Mouse (Mus musculus) urinary bladder, postnatal 10 days (tissue): ENCODE measurements around the gene Olfr710.
"Not testable (repeated sequence)": the region's sequence is repeated elsewhere in the genome, so short reads cannot be mapped to it uniquely, and the experiment has no call there.

ENCODE experiments used
- DNase-seq: peaks from one replicate; pipeline ENCODE4 v3.0.0; 2022; ENCODE audit warnings: low spot score

The Olfr710 gene

DNA sequence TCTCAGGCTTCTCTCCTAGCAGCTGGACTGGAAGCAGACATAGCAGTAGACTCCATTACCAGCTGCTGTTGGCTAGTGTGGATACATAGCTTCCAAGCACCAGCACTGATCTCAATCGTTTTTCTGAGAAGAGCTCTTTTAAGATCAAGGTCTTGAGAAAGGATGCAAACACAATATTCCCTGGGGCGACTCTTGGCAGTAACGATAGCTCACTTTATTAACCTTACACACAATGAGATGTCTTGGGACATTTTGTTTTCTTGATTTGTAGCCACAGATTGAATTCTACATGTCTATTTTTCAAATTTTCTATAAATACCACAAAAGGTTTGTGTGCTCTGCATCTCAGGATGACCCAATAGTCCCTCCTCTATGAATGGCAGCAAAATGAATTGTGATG, at the start of gene Olfr710:
TSS of gene Olfr710 (minus strand) at position 101 of the 400 bp plus-strand sequence.
- no peak for DNase-seq

DNA sequence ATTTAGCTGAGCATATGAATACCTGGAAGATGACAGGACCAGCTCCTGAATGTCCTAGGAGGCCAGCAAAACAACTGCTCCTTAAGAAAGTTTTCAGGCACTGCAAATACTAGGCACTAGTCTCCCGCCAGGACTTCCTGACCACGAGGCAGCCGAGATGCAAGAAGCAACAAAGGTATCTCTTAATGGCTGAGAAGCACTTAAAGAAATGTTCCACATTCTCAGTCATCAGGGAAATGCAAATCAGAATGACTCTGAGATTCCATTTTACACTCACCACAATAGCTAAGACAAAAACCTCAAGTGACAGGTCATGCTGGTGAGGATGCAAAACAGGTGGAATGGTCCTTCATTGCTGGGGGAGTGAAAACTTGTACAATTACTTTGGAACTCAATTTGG, 37.1 kb upstream of the Olfr710 start:
- no peak for DNase-seq

DNA sequence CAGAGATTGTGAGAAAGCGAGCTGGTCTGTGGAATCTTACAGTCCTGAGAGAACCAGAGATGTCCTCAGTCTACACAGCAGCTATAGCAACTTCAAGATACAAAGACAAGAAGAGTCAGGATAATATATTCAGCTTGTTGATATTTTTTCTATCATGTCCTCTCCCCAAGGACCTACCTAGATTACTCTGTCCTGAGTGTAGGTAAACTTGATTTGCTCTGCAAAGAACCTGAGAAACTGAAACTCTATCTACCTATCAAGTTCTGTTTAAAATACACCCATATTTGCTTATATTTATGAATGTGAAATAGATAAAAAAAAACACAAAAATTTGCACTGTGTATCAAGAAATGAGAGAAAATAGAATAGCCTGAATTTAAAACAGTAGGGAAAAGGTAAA, 27.2 kb upstream of the Olfr710 start, which contains the start of gene Olfr711:
TSS of gene Olfr711 (minus strand) at position 101 of the 400 bp plus-strand sequence.
- DNase-seq, result no peak

DNA sequence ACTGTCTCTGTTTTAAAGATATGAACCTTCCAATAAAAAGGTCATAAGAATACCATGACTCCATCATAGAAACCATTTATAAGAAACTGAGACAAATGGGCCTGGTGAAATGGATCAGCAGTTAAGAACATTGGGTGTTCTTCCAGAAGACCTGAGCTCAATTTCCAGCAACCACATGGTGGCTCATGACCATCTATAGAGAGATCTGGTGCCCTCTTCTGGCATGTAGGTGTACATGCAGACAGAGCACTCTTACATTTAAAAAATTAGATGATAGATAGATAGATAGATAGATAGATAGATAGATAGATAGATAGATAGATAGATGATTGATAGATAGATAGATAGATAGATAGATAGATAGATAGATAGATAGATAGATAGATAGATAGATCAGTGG, 19.4 kb upstream of the Olfr710 start:
- DNase-seq, result not testable (repeated sequence)

DNA sequence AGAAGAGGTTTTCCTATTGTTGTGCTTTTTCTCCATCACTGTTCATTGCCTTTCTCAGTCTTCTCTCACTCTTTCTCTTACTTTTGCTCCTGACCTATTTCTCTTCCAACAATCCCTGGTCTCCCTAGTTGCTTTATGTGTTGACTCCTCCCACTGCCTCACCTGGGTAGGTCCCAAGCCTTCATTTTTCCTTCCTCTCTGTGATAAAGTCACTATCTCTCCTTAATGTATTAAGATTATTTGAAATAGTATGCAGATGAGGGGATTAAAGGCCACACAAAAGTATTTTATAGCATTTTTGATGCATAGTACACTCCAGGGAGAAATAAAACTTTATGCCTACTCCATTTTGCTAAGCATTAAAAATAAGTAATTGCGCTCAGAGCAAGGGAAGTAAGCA, 15.7 kb upstream of the Olfr710 start, which contains the start of gene Olfr6:
TSS of gene Olfr6 (minus strand) at position 101 of the 400 bp plus-strand sequence.
- DNase-seq, result no peak

DNA sequence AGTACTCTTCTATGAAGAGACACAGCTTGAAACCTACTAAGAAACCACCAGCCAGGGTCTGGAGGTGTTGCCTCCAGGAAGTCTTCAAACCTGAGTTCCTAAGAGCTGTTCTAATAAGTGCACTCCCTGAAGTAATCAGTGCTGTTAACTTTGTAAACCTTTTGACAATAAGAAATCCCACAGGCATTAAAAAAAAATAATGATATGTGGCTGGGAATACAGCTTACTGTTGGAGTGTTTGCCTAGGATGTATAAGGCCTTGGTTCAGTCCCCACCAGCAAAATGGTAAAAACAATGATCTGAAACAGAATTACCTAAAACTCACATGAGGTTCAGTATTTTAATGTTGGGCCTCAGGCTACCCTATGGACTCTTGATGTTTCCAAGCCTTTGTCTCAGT, 16.0 kb downstream of the Olfr710 start, which contains the start of gene Olfr709-ps1:
TSS of gene Olfr709-ps1 (minus strand) at position 101 of the 400 bp plus-strand sequence.
- no peak for DNase-seq

DNA sequence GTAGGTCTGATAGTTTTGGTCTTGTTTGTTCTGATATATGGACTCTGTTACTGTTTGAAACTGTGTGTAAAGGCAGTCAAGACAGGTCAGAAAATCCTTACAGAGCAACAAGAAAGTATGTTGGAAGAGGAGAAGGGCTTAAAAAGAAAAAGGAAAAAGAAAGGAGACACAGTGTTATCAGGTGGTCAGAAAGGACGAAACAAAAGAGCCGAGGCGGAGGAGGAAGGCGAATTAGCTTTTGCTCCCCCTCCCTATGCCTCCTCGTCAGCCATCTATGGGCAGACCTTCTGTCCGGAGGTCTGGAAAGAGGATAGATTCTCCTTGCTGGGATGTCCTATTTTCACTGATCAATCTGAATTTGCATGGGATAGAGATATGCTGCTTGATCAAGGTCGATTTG, 27.2 kb downstream of the Olfr710 start:
- DNase-seq, result not testable (repeated sequence)

DNA sequence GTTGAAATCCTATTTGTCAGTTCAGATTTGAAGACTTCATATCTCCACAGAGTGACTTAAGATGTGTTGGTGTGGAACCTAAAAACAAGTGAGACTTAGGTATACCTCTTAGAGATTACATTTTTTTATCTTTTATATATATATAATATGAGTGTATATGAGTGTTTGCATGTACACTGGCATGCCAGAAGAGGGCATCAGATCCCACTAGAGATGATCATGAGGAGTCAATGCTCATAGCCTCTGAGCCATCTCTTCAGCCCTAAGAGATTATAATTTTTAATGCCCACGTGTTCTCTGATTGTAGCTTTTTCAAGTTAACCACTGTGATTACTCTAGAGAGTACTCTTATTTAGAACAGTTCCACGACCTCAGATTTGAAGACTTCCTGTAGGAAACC, 40.4 kb downstream of the Olfr710 start, which contains the start of gene Olfr1532-ps1:
TSS of gene Olfr1532-ps1 (plus strand) at position 326 of the 400 bp plus-strand sequence.
- no peak for DNase-seq

DNA sequence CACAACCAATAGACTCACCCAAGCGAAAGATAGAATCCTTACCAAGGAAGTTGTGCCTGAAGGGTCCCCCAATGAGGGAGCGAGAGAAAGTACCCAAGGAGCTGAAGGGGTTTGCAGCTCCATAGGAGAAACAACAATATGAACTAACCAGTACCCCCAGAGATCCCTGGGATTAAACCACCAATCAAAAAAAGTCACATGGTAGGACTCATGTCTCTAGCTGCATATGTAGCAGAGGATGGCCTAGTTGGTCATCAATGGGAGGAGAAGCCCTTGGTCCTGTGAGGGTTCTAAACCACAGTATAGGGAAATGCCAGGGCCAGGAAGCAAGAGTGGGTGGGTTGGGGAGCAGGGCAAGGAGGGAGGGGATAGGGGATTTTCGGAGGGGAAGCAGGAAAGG, 47.0 kb downstream of the Olfr710 start, which contains the start of gene Olfr707:
TSS of gene Olfr707 (minus strand) at position 101 of the 400 bp plus-strand sequence.
- not testable (repeated sequence) for DNase-seq
